Mouse (Mus musculus) stomach, postnatal 0 days (tissue): ENCODE measurements around the gene Slc24a1.

Source experiments
- CTCF ChIP-seq: IDR thresholded peaks from 2 replicates; pipeline ENCODE4 v1.5.1; 2016; ENCODE audit warnings: antibody characterized with exemption, low read depth, mild to moderate bottlenecking, moderate library complexity
- EP300 ChIP-seq: optimal IDR thresholded peaks from 2 replicates; pipeline ENCODE3; 2016; ENCODE audit warnings: antibody characterized with exemption

DNA sequence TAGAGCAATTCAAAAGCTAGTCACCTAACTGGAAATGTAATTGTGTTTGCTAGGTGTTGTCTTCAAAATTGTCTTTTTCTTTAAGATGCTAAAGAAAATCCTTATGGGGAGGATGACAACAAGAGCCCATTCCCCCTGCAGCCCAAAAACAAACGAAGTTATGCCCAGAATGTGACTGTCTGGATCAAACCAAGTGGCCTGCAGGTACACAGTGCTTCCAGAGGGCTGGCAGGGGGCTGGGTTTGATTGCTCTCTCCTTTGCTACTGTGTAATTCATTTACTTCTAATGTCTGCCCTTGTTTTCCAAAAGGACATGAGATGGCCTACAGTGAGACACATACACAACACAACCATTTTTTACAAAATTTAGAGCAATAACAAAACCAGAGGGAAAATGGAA is 30.5 kb upstream of the Slc24a1 start:
- TF ChIP-seq CTCF: no peak
- TF ChIP-seq EP300: no peak
